Mouse (Mus musculus): ENCODE data around the gene Prl3d2. TPM values are rescaled to one million over a fixed set of nuclear protein-coding genes. Genes with fewer than 3 reads are reported as not detected.

The Prl3d2 gene
- polyA plus RNA-seq (2012; ENCODE audit: low replicate concordance): not detected in 2 replicates

GRCm38 (mm10) chr13:27121398-27121797 is at the start of gene Prl3d2:
Gene Prl3d2, plus strand, starts transcription at chr13:27121698.

GRCm38 (mm10) chr13:27093890-27094289 is 27.6 kb upstream of the Prl3d2 start, which contains the start of gene Prl3d1:
Gene Prl3d1, plus strand, starts transcription at chr13:27094190.

GRCm38 (mm10) chr13:27156490-27156889 is 35.0 kb downstream of the Prl3d2 start, which contains the start of gene Prl3d3:
Gene Prl3d3, plus strand, starts transcription at chr13:27156790.

Other genes with a start within 250 kb of the Prl3d2 start
- not detected in 2 replicates for gene Prl, start 64.1 kb upstream of the Prl3d2 start, polyA plus RNA-seq (2012; ENCODE audit: low replicate concordance)
- gene Prl3d1, start 27.5 kb upstream of the Prl3d2 start, polyA plus RNA-seq (2012; ENCODE audit: low replicate concordance): not detected in 2 replicates
- gene Prl3d3, start 35.1 kb downstream of the Prl3d2 start, polyA plus RNA-seq (2012; ENCODE audit: low replicate concordance): not detected in 2 replicates
- not detected in 2 replicates for gene Prl3c1, start 75.0 kb downstream of the Prl3d2 start, polyA plus RNA-seq (2012; ENCODE audit: low replicate concordance)
- gene Prl3b1, start 120.1 kb downstream of the Prl3d2 start, polyA plus RNA-seq (2012; ENCODE audit: low replicate concordance): not detected in 2 replicates
- gene Prl3a1, start 137.7 kb downstream of the Prl3d2 start, polyA plus RNA-seq (2012; ENCODE audit: low replicate concordance): not detected in 2 replicates
- gene Prl6a1, start 190.9 kb downstream of the Prl3d2 start, polyA plus RNA-seq (2012; ENCODE audit: low replicate concordance): not detected in 2 replicates
- not detected in 2 replicates for gene Prl8a2, start 224.0 kb downstream of the Prl3d2 start, polyA plus RNA-seq (2012; ENCODE audit: low replicate concordance)

Data from hematopoietic multipotent progenitor cell, adult 10-12 weeks (in vitro differentiated cells).